Mouse (Mus musculus): Measurements from ENCODE around the gene Hadh. TPM values are rescaled to one million over a fixed set of nuclear protein-coding genes. Genes with fewer than 3 reads are reported as not detected.
A peak's percentile ranks its signal among the peaks of the same experiment; 100 is the strongest.

Hadh gene
- polyA plus RNA-seq, 1 experiment from 2014 or later = 142 TPM

DNA sequence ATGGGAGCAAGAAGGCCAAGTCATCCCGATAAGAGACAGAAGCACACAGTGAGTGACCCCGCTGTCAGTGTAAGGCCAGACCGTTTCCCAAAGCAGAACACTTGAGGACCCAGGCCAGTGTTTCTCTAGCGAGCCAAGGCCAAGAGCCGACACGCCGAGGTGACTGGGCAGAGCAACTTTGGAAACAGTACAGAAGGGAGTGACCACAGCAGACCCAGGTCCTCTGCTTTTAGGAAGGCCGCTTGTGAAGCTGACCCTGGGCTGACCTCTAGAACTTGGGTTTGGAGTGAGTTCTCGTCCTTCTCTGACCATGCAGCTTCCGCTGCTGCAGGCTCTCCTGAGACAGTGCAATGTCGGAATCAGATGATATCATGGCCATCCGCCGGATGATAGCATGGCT is 20.9 kb downstream of the Hadh start:
- no peaks in the 10 kb centered on the region for H3K27me3 ChIP-seq (ENCODE audit: control insufficient read depth, insufficient read depth, low read length)
- no peaks in the 10 kb centered on the region; the same call in 1 of the 2 replicates for H3K9me3 ChIP-seq (replicated peaks; ENCODE audit: control insufficient read depth, low read length)
- peaks cover 12% of the 10 kb centered on the region for H3K4me1 ChIP-seq (ENCODE audit: control insufficient read depth, insufficient read depth, low read length)
- WGBS (ENCODE audit: insufficient replicate concordance) = 61% methylated on average over 13 of the region's 13 CpGs
- peak overlapping the region; percentile 28 for H3K9ac ChIP-seq (ENCODE audit: low read depth, low read length)
- no peak overlapping the region for H3K4me3 ChIP-seq (ENCODE audit: low read depth, low read length)
- ATAC-seq (replicated peaks; ENCODE audit: insufficient number of reproducible peaks, low FRiP score, low TSS enrichment) = no peak
- no peak overlapping the region for H3K4me2 ChIP-seq
- peaks cover 13% of the 10 kb centered on the region for H3K36me3 ChIP-seq (ENCODE audit: control insufficient read depth, insufficient read depth, low read length)
- H3K27ac ChIP-seq (ENCODE audit: low read depth, low read length) = no peak overlapping the region

DNA sequence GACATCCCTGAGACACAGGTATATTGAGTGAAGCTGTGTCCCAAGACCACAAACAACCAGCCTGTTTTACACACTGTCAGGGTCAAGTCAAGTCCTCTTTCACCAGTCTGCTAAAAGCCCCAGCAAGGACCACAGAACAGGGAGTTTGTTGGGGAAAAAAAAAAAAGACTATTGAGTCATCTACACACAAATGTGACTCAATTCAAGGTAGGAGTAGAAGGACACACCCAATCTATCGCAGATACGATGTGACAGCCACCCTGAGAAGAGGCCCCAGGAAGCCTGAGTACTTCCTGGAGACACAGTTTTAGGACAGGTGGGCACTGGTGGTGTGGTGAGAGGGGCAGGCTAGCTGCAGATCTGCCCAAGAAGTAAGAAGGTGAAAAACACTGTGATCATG is 21.6 kb downstream of the Hadh start:
- WGBS (ENCODE audit: insufficient replicate concordance) = 89% methylated on average over 2 of the region's 2 CpGs
- no peak for ATAC-seq (replicated peaks; ENCODE audit: insufficient number of reproducible peaks, low FRiP score, low TSS enrichment)
- Histone ChIP-seq H3K27me3 (ENCODE audit: control insufficient read depth, insufficient read depth, low read length) (no peaks in the 10 kb centered on the region), H3K9ac (ENCODE audit: low read depth, low read length) (no peak overlapping the region), H3K36me3 (ENCODE audit: control insufficient read depth, insufficient read depth, low read length) (peaks cover 13% of the 10 kb centered on the region), H3K4me2 (no peak overlapping the region), H3K27ac (ENCODE audit: low read depth, low read length) (no peak overlapping the region), H3K4me3 (ENCODE audit: low read depth, low read length) (no peak overlapping the region), H3K9me3 (replicated peaks; ENCODE audit: control insufficient read depth, low read length) (no peaks in the 10 kb centered on the region; the same call in 1 of the 2 replicates), H3K4me1 (ENCODE audit: control insufficient read depth, insufficient read depth, low read length) (peaks cover 12% of the 10 kb centered on the region)

DNA sequence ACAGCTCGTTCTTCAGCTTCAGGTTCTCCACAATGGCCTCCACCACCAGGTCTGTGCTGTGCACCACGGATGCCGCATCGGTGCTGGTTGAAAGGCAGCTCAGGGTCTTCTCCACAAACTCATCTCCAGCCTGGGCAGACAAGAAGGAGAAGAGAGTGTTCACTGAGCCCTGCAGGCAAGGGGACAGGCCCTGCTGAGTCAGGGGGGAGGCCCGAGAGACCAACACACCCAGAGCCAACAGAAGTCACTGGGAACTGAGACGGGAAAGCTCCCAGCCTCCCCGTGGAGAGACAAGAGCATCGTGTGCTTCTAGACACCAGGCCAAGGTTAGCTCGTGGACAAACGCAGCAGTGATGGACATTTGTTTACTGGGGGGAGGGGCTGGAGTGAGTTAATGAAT is 23.5 kb downstream of the Hadh start:
- H3K4me2 ChIP-seq = no peak overlapping the region
- H3K4me1 ChIP-seq (ENCODE audit: control insufficient read depth, insufficient read depth, low read length) = peaks cover 15% of the 10 kb centered on the region
- 85% methylated on average over 10 of the region's 10 CpGs for WGBS (ENCODE audit: insufficient replicate concordance)
- H3K27ac ChIP-seq (ENCODE audit: low read depth, low read length) = no peak overlapping the region
- H3K9me3 ChIP-seq (replicated peaks; ENCODE audit: control insufficient read depth, low read length) = no peaks in the 10 kb centered on the region
- no peak overlapping the region for H3K9ac ChIP-seq (ENCODE audit: low read depth, low read length)
- no peak overlapping the region for H3K4me3 ChIP-seq (ENCODE audit: low read depth, low read length)
- peaks cover 10% of the 10 kb centered on the region for H3K36me3 ChIP-seq (ENCODE audit: control insufficient read depth, insufficient read depth, low read length)
- no peaks in the 10 kb centered on the region for H3K27me3 ChIP-seq (ENCODE audit: control insufficient read depth, insufficient read depth, low read length)
- no peak for ATAC-seq (replicated peaks; ENCODE audit: insufficient number of reproducible peaks, low FRiP score, low TSS enrichment)

DNA sequence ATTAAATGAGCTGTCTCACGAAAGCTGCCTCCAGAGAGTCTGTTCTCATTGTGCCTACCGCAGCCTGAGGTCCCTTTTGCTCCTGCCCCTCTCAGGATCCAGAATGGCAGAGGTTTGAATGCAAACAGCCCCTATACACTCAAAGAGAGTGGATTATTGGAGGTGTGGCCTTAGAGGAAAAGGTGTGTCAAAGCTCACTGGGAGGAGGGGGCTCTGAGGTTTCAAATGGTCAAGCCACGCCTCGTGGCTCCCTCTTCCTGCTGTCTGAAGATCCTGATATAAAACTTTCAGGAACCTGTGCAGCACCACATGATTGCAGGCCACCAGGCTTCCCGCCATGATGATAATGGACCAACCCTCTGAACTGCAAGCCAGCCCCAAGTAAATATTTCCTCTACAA is 24.1 kb downstream of the Hadh start:
- Histone ChIP-seq H3K4me1 (ENCODE audit: control insufficient read depth, insufficient read depth, low read length) (peaks cover 15% of the 10 kb centered on the region), H3K9me3 (replicated peaks; ENCODE audit: control insufficient read depth, low read length) (no peaks in the 10 kb centered on the region), H3K36me3 (ENCODE audit: control insufficient read depth, insufficient read depth, low read length) (peaks cover 9% of the 10 kb centered on the region), H3K4me3 (ENCODE audit: low read depth, low read length) (no peak overlapping the region), H3K9ac (ENCODE audit: low read depth, low read length) (no peak overlapping the region), H3K27me3 (ENCODE audit: control insufficient read depth, insufficient read depth, low read length) (no peaks in the 10 kb centered on the region), H3K4me2 (no peak overlapping the region), H3K27ac (ENCODE audit: low read depth, low read length) (no peak overlapping the region)
- 89% methylated on average over 5 of the region's 5 CpGs for WGBS (ENCODE audit: insufficient replicate concordance)
- no peak for ATAC-seq (replicated peaks; ENCODE audit: insufficient number of reproducible peaks, low FRiP score, low TSS enrichment)

DNA sequence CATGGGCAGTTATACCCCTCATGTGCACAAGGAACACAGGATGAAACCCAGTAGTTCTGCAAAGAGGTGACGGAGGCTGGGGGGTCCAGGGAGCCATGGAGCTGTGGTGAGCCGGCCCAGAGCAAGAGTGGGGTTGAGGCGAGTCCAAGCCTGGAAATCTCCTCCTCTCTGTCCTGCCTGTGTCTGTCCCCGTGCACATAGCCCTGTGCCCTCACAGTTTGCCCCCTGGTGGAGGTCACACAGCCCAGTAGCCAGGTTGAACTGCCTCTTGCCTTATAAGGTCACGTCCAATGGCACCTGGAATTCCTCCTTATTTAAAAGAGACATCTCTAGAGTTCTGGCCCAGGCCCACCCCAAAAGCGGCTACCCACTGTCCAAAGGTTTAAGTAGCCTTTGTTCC is 24.5 kb downstream of the Hadh start:
- WGBS (ENCODE audit: insufficient replicate concordance) = 71% methylated on average over 6 of the region's 6 CpGs
- Histone ChIP-seq H3K27me3 (ENCODE audit: control insufficient read depth, insufficient read depth, low read length) (no peaks in the 10 kb centered on the region), H3K4me2 (no peak overlapping the region), H3K27ac (ENCODE audit: low read depth, low read length) (no peak overlapping the region), H3K36me3 (ENCODE audit: control insufficient read depth, insufficient read depth, low read length) (peaks cover 9% of the 10 kb centered on the region), H3K9me3 (replicated peaks; ENCODE audit: control insufficient read depth, low read length) (no peaks in the 10 kb centered on the region), H3K4me3 (ENCODE audit: low read depth, low read length) (no peak overlapping the region), H3K9ac (ENCODE audit: low read depth, low read length) (no peak overlapping the region), H3K4me1 (ENCODE audit: control insufficient read depth, insufficient read depth, low read length) (peaks cover 15% of the 10 kb centered on the region)
- ATAC-seq (replicated peaks; ENCODE audit: insufficient number of reproducible peaks, low FRiP score, low TSS enrichment) = no peak

DNA sequence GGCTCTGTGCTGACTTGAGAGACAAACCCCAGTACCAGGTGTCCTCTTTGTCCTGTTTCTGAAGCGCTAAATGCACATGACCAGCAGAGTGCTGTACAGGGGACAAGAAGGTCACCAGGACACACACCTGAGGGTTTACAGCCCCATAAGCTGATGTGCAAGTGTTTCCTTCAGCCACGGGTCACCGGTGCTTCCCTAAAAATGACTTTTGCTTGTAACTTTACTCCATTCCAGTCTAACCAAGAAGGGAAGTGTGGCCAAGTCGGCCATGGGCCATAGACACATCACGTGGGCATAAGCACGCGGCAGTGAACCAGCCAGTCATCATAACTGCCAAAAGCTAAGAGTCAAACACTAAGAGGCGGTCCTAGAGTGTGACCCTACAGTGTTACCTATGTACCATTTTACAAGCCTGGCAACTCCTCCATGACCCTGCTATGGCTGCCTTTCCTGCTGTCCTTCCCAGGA is 25.3 kb downstream of the Hadh start:
- Histone ChIP-seq H3K4me2 (no peak overlapping the region), H3K4me1 (ENCODE audit: control insufficient read depth, insufficient read depth, low read length) (peaks cover 15% of the 10 kb centered on the region), H3K36me3 (ENCODE audit: control insufficient read depth, insufficient read depth, low read length) (peaks cover 9% of the 10 kb centered on the region), H3K4me3 (ENCODE audit: low read depth, low read length) (no peak overlapping the region), H3K9ac (ENCODE audit: low read depth, low read length) (no peak overlapping the region), H3K27me3 (ENCODE audit: control insufficient read depth, insufficient read depth, low read length) (no peaks in the 10 kb centered on the region), H3K27ac (ENCODE audit: low read depth, low read length) (no peak overlapping the region), H3K9me3 (replicated peaks; ENCODE audit: control insufficient read depth, low read length) (no peaks in the 10 kb centered on the region)
- 89% methylated on average over 8 of the region's 8 CpGs for WGBS (ENCODE audit: insufficient replicate concordance)
- no peak for ATAC-seq (replicated peaks; ENCODE audit: insufficient number of reproducible peaks, low FRiP score, low TSS enrichment)

DNA sequence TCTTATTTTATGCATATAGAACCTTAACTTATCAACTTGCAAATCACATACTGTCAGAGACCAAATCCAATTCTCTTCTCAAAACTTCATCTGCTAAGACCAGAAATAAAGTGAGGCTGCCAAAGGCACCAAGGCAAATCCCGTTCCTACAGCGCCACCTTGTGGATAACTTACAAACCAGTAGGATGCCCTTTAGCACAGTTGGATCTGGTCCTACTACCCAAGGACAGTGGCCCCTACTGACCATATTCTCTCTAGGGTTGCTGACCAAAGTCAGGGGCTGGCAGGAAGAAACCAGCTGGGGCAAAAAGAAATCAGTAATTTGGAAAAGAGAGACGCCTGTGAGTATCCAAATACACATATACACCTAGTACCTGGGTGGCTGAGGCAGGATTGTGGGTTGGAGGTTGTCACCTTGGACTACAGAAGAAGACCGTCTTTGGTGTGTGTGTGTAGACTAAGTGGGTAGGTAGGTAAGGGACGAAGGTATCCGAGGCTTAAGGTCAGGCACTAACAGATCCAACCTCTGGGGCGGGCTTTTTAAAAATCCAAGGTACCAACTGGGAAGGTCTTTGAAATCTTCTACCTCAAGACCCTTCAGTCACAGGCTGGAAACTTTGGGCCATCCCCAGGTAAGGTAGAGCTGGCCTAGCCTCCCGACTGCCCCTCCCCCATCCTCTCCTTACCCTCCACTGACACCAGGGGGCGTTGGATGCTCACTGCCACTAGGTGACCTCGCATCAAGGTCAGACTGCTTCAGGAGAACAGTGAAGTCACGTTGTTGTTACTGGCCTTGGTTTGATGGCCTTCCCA is 25.9 kb downstream of the Hadh start:
- no peak for ATAC-seq (replicated peaks; ENCODE audit: insufficient number of reproducible peaks, low FRiP score, low TSS enrichment)

DNA sequence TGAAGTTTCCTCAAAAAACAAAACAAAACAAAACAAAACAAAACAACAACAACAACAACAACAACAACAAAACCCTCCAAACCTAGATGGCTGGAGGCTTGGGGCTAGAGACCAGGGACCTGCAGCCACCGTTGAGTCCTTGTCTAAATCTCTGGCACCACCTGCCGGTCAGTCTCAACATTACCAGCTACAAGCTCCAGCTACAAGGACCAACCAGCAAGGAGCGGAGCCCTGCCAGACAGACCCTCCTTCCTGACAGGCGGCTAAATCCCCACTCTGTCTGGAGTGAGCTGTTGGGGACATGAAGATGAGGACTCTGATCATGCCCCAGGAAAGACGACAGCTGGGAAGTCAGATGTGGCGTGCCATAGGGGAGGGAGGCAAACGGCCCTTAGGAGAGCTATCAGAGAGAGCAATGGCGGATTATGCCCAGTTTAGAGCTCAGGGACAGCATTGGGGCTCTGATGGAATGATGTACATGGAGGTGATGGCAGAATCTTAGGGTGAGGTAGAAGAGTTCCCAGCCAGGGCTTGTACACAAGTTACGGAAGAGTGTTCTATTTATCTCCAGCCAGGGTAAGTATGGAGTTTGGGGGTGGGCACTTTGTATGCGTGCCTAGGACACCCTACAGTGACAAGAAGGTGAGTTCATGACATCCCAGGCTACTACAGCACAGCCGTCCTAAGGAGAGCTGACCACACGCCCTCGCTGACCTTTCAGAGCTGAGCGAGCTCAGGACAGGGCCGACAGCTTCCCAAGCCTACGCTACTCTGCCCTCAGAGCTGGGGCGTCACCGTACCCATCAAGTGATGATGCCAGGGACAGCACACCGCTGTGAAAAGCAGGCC is 33.9 kb downstream of the Hadh start:
- H3K4me3 ChIP-seq (ENCODE audit: low read depth, low read length) = no peak overlapping the region
- no peak overlapping the region for H3K4me2 ChIP-seq
- H3K4me1 ChIP-seq (ENCODE audit: control insufficient read depth, insufficient read depth, low read length) = no peaks in the 10 kb centered on the region
- H3K27me3 ChIP-seq (ENCODE audit: control insufficient read depth, insufficient read depth, low read length) = no peaks in the 10 kb centered on the region
- no peak overlapping the region for H3K27ac ChIP-seq (ENCODE audit: low read depth, low read length)
- 54% methylated on average over 19 of the region's 19 CpGs for WGBS (ENCODE audit: insufficient replicate concordance)
- no peak overlapping the region for H3K9ac ChIP-seq (ENCODE audit: low read depth, low read length)
- H3K9me3 ChIP-seq (replicated peaks; ENCODE audit: control insufficient read depth, low read length) = no peaks in the 10 kb centered on the region
- ATAC-seq (replicated peaks; ENCODE audit: insufficient number of reproducible peaks, low FRiP score, low TSS enrichment) = peak; percentile 11; the same call in 1 of the 2 replicates
- H3K36me3 ChIP-seq (ENCODE audit: control insufficient read depth, insufficient read depth, low read length) = peaks cover 7% of the 10 kb centered on the region; the same call in 1 of the 2 replicates

More for the DNA sequence above, 25.9 kb downstream of the Hadh start:
- no peak overlapping the region for H3K4me2 ChIP-seq
- no peak overlapping the region for H3K9ac ChIP-seq (ENCODE audit: low read depth, low read length)
- no peak overlapping the region; the same call in 1 of the 2 replicates for H3K27ac ChIP-seq (ENCODE audit: low read depth, low read length)
- peaks cover 9% of the 10 kb centered on the region for H3K36me3 ChIP-seq (ENCODE audit: control insufficient read depth, insufficient read depth, low read length)
- WGBS (ENCODE audit: insufficient replicate concordance) = 53% methylated on average over 11 of the region's 11 CpGs
- H3K4me3 ChIP-seq (ENCODE audit: low read depth, low read length) = no peak overlapping the region
- H3K27me3 ChIP-seq (ENCODE audit: control insufficient read depth, insufficient read depth, low read length) = no peaks in the 10 kb centered on the region
- H3K4me1 ChIP-seq (ENCODE audit: control insufficient read depth, insufficient read depth, low read length) = peaks cover 8% of the 10 kb centered on the region
- H3K9me3 ChIP-seq (replicated peaks; ENCODE audit: control insufficient read depth, low read length) = no peaks in the 10 kb centered on the region

All from heart, embryonic 11.5 days (tissue).